Mouse (Mus musculus) forebrain, embryonic 12.5 days (tissue): ENCODE results near the gene Grik3. TPM values are rescaled to one million over a fixed set of nuclear protein-coding genes. Genes with fewer than 3 reads are reported as not detected.
A peak's percentile ranks its signal among the peaks of the same experiment; 100 is the strongest.

Source experiments
- ATAC-seq: fragments of 200-750 bp; cut with Nextera tagmentation; 2 replicates; pipeline ENCODE4 v1.8.0; 2017; ENCODE audit warnings: moderate TSS enrichment; ENCODE audit not compliant: low FRiP score
- H3K27ac ChIP-seq: fragments of 300-500 bp; sonication (generic); 2 replicates; pipeline ENCODE4 v1.5.1; 2016; ENCODE audit warnings: mild to moderate bottlenecking
- H3K27me3 ChIP-seq: fragments of 300-500 bp; sonication (generic); 2 replicates; pipeline ENCODE4 v1.6.1; 2016; ENCODE audit warnings: mild to moderate bottlenecking
- H3K36me3 ChIP-seq: fragments of 300-500 bp; sonication (generic); replicated peaks from 2 replicates; pipeline ENCODE4 v1.6.1; 2016; ENCODE audit warnings: mild to moderate bottlenecking
- H3K4me1 ChIP-seq: fragments of 300-500 bp; sonication (generic); 2 replicates; pipeline ENCODE4 v1.6.1; 2016
- H3K4me2 ChIP-seq: fragments of 300-500 bp; sonication (generic); 2 replicates; pipeline ENCODE4 v1.6.1; 2016; ENCODE audit warnings: mild to moderate bottlenecking, moderate library complexity
- H3K4me3 ChIP-seq: fragments of 300-500 bp; sonication (generic); replicated peaks from 2 replicates; pipeline ENCODE4 v1.5.1; 2016; ENCODE audit warnings: mild to moderate bottlenecking
- H3K9ac ChIP-seq: fragments of 300-500 bp; sonication (generic); 2 replicates; pipeline ENCODE4 v1.6.1; 2016; ENCODE audit warnings: mild to moderate bottlenecking
- H3K9me3 ChIP-seq: fragments of 300-500 bp; sonication (generic); 2 replicates; pipeline ENCODE4 v1.6.1; 2016
- WGBS: fragments of 180-500 bp; shearing (Covaris S2); methylation state at CpG from one replicate; pipeline ENCODE4 v1.1.7; 2016; 5-methylcytosine and 5-hydroxymethylcytosine counted together
- polyA plus RNA-seq: library from polyadenylated mRNA; unstranded; fragments of >200 nt; fragmentation: Nextera tagmentation; extraction: Ambion mirVana; gene quantifications from 2 replicates; pipeline ENCODE4 v1.2.1, GENCODE M21; 2016

Grik3 gene
- polyA plus RNA-seq, 1 experiment from 2014 or later: 2.8 TPM

- peak overlapping the region; percentile 27 for H3K4me2 ChIP-seq
- peaks cover 39% of the 10 kb centered on the region for H3K4me1 ChIP-seq
- no peaks in the 10 kb centered on the region; the same call in 1 of the 2 replicates for H3K36me3 ChIP-seq
- WGBS: 6% methylated on average over 18 of the region's 18 CpGs
- peak overlapping the region; percentile 77 for H3K27ac ChIP-seq
- H3K9me3 ChIP-seq: no peaks in the 10 kb centered on the region
- H3K4me3 ChIP-seq: no peak overlapping the region
- ATAC-seq: peak; percentile 94
- peaks cover 58% of the 10 kb centered on the region for H3K27me3 ChIP-seq
- no peak overlapping the region for H3K9ac ChIP-seq
These were observed 205.9 kb downstream of the Grik3 start for GRCm38 (mm10) chr4:125696182-125696939.

GRCm38 (mm10) chr4:125697626-125698025 is 207.1 kb downstream of the Grik3 start:
- Histone ChIP-seq H3K4me2 (no peak overlapping the region), H3K4me3 (no peak overlapping the region), H3K27me3 (peaks cover 70% of the 10 kb centered on the region), H3K27ac (no peak overlapping the region), H3K9me3 (no peaks in the 10 kb centered on the region), H3K4me1 (peaks cover 39% of the 10 kb centered on the region), H3K36me3 (no peaks in the 10 kb centered on the region), H3K9ac (0 out of 2 replicates have a peak overlapping the region, but pooled peaks have one; percentile 13)
- ATAC-seq: no peak
- WGBS: 13% methylated on average over 9 of the region's 9 CpGs

- no peak overlapping the region for H3K9ac ChIP-seq
- peaks cover 63% of the 10 kb centered on the region for H3K27me3 ChIP-seq
- no peak overlapping the region for H3K27ac ChIP-seq
- ATAC-seq: no peak
- 89% methylated on average over 7 of the region's 7 CpGs for WGBS
- no peak overlapping the region for H3K4me2 ChIP-seq
- H3K36me3 ChIP-seq: no peaks in the 10 kb centered on the region
- peaks cover 45% of the 10 kb centered on the region for H3K4me1 ChIP-seq
- no peaks in the 10 kb centered on the region for H3K9me3 ChIP-seq
- H3K4me3 ChIP-seq: no peak overlapping the region
These were observed 208.6 kb downstream of the Grik3 start for GRCm38 (mm10) chr4:125699056-125699455.

DNA sequence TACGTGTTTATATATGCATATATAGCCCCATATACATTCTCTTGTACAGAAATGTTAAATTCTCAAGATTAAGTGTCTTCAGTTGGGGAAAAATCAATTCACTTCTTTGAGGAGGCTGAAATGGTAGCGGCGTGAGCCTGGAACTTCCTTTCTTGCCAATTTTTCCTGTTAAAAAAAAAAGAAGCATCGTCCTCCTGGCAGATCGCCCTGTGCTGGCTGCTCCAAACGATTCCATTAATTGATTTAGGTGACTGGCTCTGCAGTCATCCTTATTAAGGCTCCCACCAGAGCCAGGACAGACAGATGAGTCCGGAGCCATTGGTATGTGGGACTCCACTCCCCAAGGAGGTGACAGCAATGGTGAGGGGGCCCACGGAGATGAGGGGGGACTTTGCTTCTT is 209.8 kb downstream of the Grik3 start:
- no peak for ATAC-seq
- Histone ChIP-seq H3K4me1 (peaks cover 40% of the 10 kb centered on the region), H3K27me3 (peaks cover 58% of the 10 kb centered on the region), H3K4me2 (no peak overlapping the region), H3K9me3 (no peaks in the 10 kb centered on the region), H3K36me3 (no peaks in the 10 kb centered on the region), H3K27ac (no peak overlapping the region), H3K9ac (no peak overlapping the region), H3K4me3 (no peak overlapping the region)
- 70% methylated on average over 8 of the region's 8 CpGs for WGBS

DNA sequence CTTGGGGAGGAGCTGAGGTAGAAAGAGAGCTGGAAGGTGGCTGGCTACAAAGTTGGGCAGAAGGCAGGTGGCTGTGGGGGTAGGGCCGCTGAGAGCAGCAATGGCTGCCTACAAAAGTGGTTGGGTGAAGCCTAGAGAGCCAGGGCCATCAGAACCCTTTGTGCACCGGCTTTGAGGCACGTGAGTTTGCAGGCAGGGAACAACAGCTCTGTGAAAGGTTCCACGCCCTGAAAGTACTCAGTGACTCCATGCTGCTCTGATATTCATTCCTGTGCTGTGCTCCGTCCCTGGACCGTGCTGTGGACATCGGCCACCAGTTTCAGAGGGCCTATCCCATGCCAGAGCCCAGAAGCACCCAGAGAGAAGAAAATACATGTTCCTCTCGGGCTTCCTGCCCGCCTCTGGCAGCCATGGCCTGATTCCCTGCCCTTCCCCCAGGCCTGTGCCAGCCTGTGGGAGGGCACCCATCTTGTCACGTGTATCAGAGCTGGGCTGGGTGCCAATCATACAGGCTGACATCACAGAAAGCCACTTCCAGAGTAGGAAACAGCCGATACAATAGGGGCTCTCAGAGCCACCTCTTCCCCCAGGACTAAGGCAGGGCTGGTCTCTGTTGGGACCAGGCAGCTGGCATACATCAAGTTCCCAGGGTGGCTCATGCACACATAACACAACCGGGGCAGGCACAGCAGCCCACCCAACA is 212.3 kb downstream of the Grik3 start:
- peaks cover 48% of the 10 kb centered on the region for H3K27me3 ChIP-seq
- H3K27ac ChIP-seq: 0 out of 2 replicates have a peak overlapping the region, but pooled peaks have one; percentile 19
- peaks cover 20% of the 10 kb centered on the region for H3K4me1 ChIP-seq
- 0 out of 2 replicates have a peak, but pooled peaks cover 2% of the 10 kb centered on the region for H3K36me3 ChIP-seq
- H3K4me3 ChIP-seq: no peak overlapping the region
- no peaks in the 10 kb centered on the region for H3K9me3 ChIP-seq
- WGBS: 63% methylated on average over 12 of the region's 12 CpGs
- H3K4me2 ChIP-seq: no peak overlapping the region
- ATAC-seq: peak; percentile 57; the same call in 1 of the 2 replicates
- no peak overlapping the region for H3K9ac ChIP-seq

DNA sequence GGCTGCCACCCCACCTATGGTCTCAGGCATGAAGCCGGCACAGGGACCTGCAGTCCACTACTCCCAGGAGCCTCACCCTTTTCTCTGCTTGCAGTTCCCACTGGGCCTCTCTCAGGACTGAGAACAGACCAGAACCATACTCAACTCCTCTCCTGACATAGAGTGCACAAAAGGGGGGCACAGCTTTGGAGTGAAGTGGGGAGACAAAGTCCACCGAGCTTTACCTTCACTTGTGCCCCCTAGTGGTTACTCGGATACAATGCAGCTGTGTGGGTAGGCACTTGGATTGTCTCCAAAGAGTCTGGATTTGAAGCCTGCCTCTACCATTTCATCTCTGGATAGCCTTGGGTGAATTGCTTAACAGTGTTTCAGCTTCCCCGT is 212.8 kb downstream of the Grik3 start:
- no peaks in the 10 kb centered on the region for H3K9me3 ChIP-seq
- H3K4me3 ChIP-seq: no peak overlapping the region
- WGBS: 45% methylated on average over 4 of the region's 4 CpGs
- ATAC-seq: peak; percentile 31; the same call in 1 of the 2 replicates
- no peak overlapping the region for H3K27ac ChIP-seq
- no peak overlapping the region for H3K9ac ChIP-seq
- peaks cover 43% of the 10 kb centered on the region for H3K27me3 ChIP-seq
- no peak overlapping the region for H3K4me2 ChIP-seq
- H3K36me3 ChIP-seq: 0 out of 2 replicates have a peak, but pooled peaks cover 7% of the 10 kb centered on the region
- peaks cover 16% of the 10 kb centered on the region for H3K4me1 ChIP-seq

- WGBS: 54% methylated on average over 8 of the region's 8 CpGs
- Histone ChIP-seq H3K9me3 (no peaks in the 10 kb centered on the region), H3K4me3 (no peak overlapping the region), H3K27me3 (peaks cover 35% of the 10 kb centered on the region), H3K9ac (no peak overlapping the region), H3K4me2 (no peak overlapping the region), H3K36me3 (0 out of 2 replicates have a peak, but pooled peaks cover 11% of the 10 kb centered on the region), H3K4me1 (peaks cover 13% of the 10 kb centered on the region), H3K27ac (no peak overlapping the region)
- ATAC-seq: no peak
These were observed 215.2 kb downstream of the Grik3 start for GRCm38 (mm10) chr4:125705746-125706145.

DNA sequence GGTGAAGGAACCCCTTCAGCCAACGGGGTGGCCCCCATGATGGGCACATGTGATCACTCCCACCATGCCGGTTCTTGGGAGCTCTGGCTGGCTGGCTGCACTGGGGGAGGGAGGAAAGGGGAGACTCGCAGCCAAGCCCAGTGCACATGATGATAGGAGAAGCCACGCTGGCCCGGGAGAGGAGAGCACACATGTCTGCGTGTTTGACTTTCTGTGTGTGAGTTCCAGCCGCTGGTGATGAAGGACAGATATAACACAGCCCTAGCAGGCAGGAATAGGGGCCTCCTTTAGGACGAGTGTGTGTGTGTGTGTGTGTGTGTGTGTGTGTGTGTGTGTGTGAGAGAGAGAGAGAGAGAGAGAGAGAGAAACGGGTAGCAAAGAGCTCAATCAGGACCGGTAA is 219.2 kb downstream of the Grik3 start:
- no peak for ATAC-seq
- peaks cover 28% of the 10 kb centered on the region for H3K27me3 ChIP-seq
- no peak overlapping the region for H3K9ac ChIP-seq
- no peak overlapping the region for H3K27ac ChIP-seq
- H3K4me3 ChIP-seq: no peak overlapping the region
- 0 out of 2 replicates have a peak, but pooled peaks cover 11% of the 10 kb centered on the region for H3K36me3 ChIP-seq
- WGBS: 84% methylated on average over 10 of the region's 10 CpGs
- H3K4me1 ChIP-seq: 0 out of 2 replicates have a peak, but pooled peaks cover 5% of the 10 kb centered on the region
- no peaks in the 10 kb centered on the region for H3K9me3 ChIP-seq
- no peak overlapping the region for H3K4me2 ChIP-seq

GRCm38 (mm10) chr4:125717881-125718280 is 227.4 kb downstream of the Grik3 start:
- Histone ChIP-seq H3K36me3 (no peaks in the 10 kb centered on the region), H3K9ac (no peak overlapping the region), H3K27me3 (peaks cover 42% of the 10 kb centered on the region), H3K4me1 (peaks cover 38% of the 10 kb centered on the region), H3K9me3 (no peaks in the 10 kb centered on the region), H3K27ac (no peak overlapping the region), H3K4me3 (no peak overlapping the region), H3K4me2 (no peak overlapping the region)
- no peak for ATAC-seq
- 23% methylated on average over 6 of the region's 6 CpGs for WGBS

DNA sequence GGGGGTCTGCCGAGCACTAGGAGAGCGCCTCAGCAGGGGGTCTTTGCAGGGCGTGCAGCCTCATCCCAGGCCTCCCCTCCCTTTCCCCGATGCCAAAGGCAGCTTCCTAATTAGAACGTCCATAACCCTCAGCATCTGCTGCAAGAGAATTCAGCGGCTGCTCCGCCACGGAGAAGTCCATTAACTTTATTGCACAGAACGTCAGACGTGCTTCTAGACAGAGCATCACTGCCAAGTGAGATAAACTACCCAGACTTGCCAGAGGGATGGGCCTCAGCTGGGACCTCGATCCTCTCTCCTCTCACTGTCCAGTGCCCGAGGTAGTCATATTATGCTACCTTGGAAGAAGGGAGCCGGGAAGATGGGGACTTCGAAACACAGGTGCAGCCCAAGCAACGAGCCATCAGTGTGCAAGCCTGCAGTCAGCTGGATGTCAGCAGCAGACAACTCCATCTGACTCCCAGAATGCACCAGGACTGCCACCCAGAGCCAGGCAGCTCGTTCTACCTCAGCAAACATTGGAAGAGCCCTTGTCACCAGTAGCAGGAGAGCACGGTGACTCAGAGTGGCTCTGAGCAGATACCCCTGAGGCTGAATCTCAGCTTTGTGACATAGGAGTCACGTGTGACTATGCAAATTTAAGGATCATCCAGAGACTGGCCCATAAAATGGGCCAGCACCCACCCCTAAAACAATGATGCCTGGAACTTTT is 228.1 kb downstream of the Grik3 start:
- Histone ChIP-seq H3K9ac (no peak overlapping the region), H3K27me3 (peaks cover 43% of the 10 kb centered on the region), H3K27ac (no peak overlapping the region), H3K9me3 (no peaks in the 10 kb centered on the region), H3K36me3 (no peaks in the 10 kb centered on the region), H3K4me3 (no peak overlapping the region), H3K4me1 (peaks cover 41% of the 10 kb centered on the region), H3K4me2 (0 out of 2 replicates have a peak overlapping the region, but pooled peaks have one; percentile 10)
- ATAC-seq: 0 out of 2 replicates have a peak, but pooled peaks have one; percentile 39
- WGBS: 33% methylated on average over 18 of the region's 18 CpGs

- Histone ChIP-seq H3K36me3 (no peaks in the 10 kb centered on the region), H3K4me2 (no peak overlapping the region), H3K27ac (no peak overlapping the region), H3K4me3 (no peak overlapping the region), H3K4me1 (peaks cover 43% of the 10 kb centered on the region), H3K9me3 (no peaks in the 10 kb centered on the region), H3K9ac (no peak overlapping the region), H3K27me3 (peaks cover 77% of the 10 kb centered on the region)
- ATAC-seq: no peak
- 89% methylated on average over 1 of the region's 1 CpGs for WGBS
These were observed 235.7 kb downstream of the Grik3 start for GRCm38 (mm10) chr4:125726241-125726640.

- Histone ChIP-seq H3K9ac (no peak overlapping the region), H3K9me3 (no peaks in the 10 kb centered on the region), H3K4me1 (peaks cover 43% of the 10 kb centered on the region), H3K4me2 (no peak overlapping the region), H3K36me3 (no peaks in the 10 kb centered on the region), H3K27ac (no peak overlapping the region), H3K4me3 (no peak overlapping the region), H3K27me3 (peaks cover 79% of the 10 kb centered on the region)
- no peak for ATAC-seq
- 32% methylated on average over 10 of the region's 10 CpGs for WGBS
These were observed 236.5 kb downstream of the Grik3 start for GRCm38 (mm10) chr4:125727030-125727429.
